Mouse (Mus musculus): ENCODE measurements around the gene Dnajc21.

DNA sequence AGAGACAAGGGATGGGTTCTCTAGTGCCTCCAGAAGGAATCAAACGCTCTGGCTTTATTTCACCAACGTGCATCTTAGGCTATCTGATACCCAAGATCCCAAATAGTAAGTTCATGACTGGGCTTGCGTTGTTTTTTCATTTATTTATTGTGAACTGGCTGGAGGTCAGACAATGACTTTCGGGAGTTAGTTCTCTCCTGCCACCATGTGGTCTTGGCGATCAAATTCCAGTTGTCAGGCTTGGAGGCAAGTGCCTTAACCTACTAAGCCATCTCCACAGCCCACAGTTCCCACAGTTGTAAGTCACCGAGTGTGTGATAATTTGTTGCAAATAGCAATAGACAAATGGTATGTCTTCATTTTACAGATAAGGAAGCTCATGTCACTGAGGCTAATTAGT, 30.4 kb downstream of the Dnajc21 start:
- TF ChIP-seq GATA1 (IDR thresholded peaks at IDR 0.05; ENCODE audit: borderline replicate concordance, low read length) (no peak), CTCF (IDR thresholded peaks at IDR 0.05; ENCODE audit: low read depth, low read length) (no peak), POLR2AphosphoS5 (IDR thresholded peaks at IDR 0.05; ENCODE audit: insufficient replicate concordance, low read depth, low read length) (no peak)

Data from G1E (cell line).